Mouse (Mus musculus) embryonic fibroblast, embryonic 13.5 days (primary cell): ENCODE data around the gene Icmt.

Experiments
- CTCF ChIP-seq: IDR thresholded peaks from 2 replicates; pipeline ENCODE4 v1.5.1; 2011; ENCODE audit warnings: mild to moderate bottlenecking, control low read depth, low read length, moderate library complexity, borderline replicate concordance; ENCODE audit not compliant: insufficient read depth
- POLR2A ChIP-seq: IDR thresholded peaks from 2 replicates; pipeline ENCODE4 v1.6.1; 2011; ENCODE audit warnings: low read depth, mild to moderate bottlenecking, control low read depth, low read length, moderate library complexity

- TF ChIP-seq POLR2A (no peak), CTCF (no peak)
Observed at GRCm38 (mm10) chr4:152270599-152270998, 26.4 kb upstream of the Icmt start.
